Mouse (Mus musculus): ENCODE data around the gene Tlcd2.
"Not testable (repeated sequence)": the region's sequence is repeated elsewhere in the genome, so short reads cannot be mapped to it uniquely, and the experiment has no call there.

DNA sequence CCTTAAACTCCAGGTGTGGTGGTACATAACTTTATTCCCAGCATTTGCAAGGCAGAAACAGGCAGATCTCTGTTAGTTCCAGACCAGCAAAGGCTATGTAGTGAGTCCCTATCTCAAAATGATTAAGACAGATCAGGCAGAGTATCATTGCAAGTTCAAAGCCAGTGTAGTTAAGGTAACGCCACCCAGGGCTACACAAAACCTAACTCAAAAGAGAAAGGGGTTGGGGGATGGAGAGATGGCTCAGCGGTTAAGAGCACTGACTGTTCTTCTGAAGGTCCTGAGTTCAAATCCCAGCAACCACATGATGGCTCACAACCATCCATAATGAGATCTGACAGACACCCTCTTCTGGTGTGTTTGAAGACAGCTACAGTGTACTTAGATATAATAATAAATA lies 5.5 kb upstream of the Tlcd2 start:
- TF ChIP-seq ZMIZ1 (IDR thresholded peaks at IDR 0.05; ENCODE audit: low read depth, low read length); MAX (IDR thresholded peaks at IDR 0.05; ENCODE audit: low read length); NELFE (IDR thresholded peaks at IDR 0.05; ENCODE audit: low read depth, low read length); EP300 (IDR thresholded peaks at IDR 0.05; ENCODE audit: low read length); ELF1 (IDR thresholded peaks at IDR 0.05; ENCODE audit: low read depth, low read length); POLR2AphosphoS2 (IDR thresholded peaks at IDR 0.05; ENCODE audit: low read depth, low read length): not testable (repeated sequence)
